Mouse (Mus musculus): ENCODE data around the gene Bri3. TPM values are rescaled to one million over a fixed set of nuclear protein-coding genes. Genes with fewer than 3 reads are reported as not detected.
"Not testable (repeated sequence)": the region's sequence is repeated elsewhere in the genome, so short reads cannot be mapped to it uniquely, and the experiment has no call there.

The Bri3 gene
- total RNA-seq, 2 experiments from 2014 or later, result 73.7 to 74.0 TPM

GRCm38 (mm10) chr5:144356776-144357455, 112.7 kb downstream of the Bri3 start:
- no peak for DNase-seq (ENCODE audit: low spot score in 2 of 2)

- DNase-seq (ENCODE audit: low spot score in 2 of 2), result no peak
Measured at GRCm38 (mm10) chr5:144357551-144357880, 113.3 kb downstream of the Bri3 start.

GRCm38 (mm10) chr5:144357881-144358591, 113.8 kb downstream of the Bri3 start, which contains the start of gene Baiap2l1:
Gene Baiap2l1 (minus strand): TSS chr5:144358112.
- peak in 1 of 2 experiments; percentile 21 for DNase-seq (ENCODE audit: low spot score in 2 of 2)

GRCm38 (mm10) chr5:144358592-144358917, 114.3 kb downstream of the Bri3 start:
- DNase-seq (ENCODE audit: low spot score in 2 of 2), result no peak

- DNase-seq (ENCODE audit: low spot score in 2 of 2), result no peak
Measured at GRCm38 (mm10) chr5:144359886-144360285, 115.6 kb downstream of the Bri3 start.

- DNase-seq (ENCODE audit: low spot score in 2 of 2), result no peak
Measured at GRCm38 (mm10) chr5:144360346-144360745, 116.1 kb downstream of the Bri3 start.

GRCm38 (mm10) chr5:144364680-144365357, 120.6 kb downstream of the Bri3 start:
- DNase-seq (ENCODE audit: low spot score in 2 of 2), result no peak

- not testable (repeated sequence) for DNase-seq (ENCODE audit: low spot score in 2 of 2)
Measured at GRCm38 (mm10) chr5:144366551-144366950, 122.3 kb downstream of the Bri3 start.

- DNase-seq (ENCODE audit: low spot score in 2 of 2), result no peak
Measured at GRCm38 (mm10) chr5:144368661-144369205, 124.5 kb downstream of the Bri3 start.

GRCm38 (mm10) chr5:144370986-144371385, 126.7 kb downstream of the Bri3 start:
- no peak for DNase-seq (ENCODE audit: low spot score in 2 of 2)

GRCm38 (mm10) chr5:144372177-144372576, 127.9 kb downstream of the Bri3 start:
- no peak for DNase-seq (ENCODE audit: low spot score in 2 of 2)

- peak in 1 of 2 experiments; percentile 7 for DNase-seq (ENCODE audit: low spot score in 2 of 2)
Measured at GRCm38 (mm10) chr5:144372885-144373284, 128.6 kb downstream of the Bri3 start.

GRCm38 (mm10) chr5:144379431-144379830, 135.2 kb downstream of the Bri3 start:
- no peak for DNase-seq (ENCODE audit: low spot score in 2 of 2)

GRCm38 (mm10) chr5:144380689-144381088, 136.5 kb downstream of the Bri3 start:
- no peak for DNase-seq (ENCODE audit: low spot score in 2 of 2)

- DNase-seq (ENCODE audit: low spot score in 2 of 2), result no peak
Measured at GRCm38 (mm10) chr5:144381782-144382181, 137.5 kb downstream of the Bri3 start.

- no peak for DNase-seq (ENCODE audit: low spot score in 2 of 2)
Measured at GRCm38 (mm10) chr5:144383936-144384335, 139.7 kb downstream of the Bri3 start.

- DNase-seq (ENCODE audit: low spot score in 2 of 2), result peak; percentile 37 to 78
Measured at GRCm38 (mm10) chr5:144387851-144388250, 143.6 kb downstream of the Bri3 start.

GRCm38 (mm10) chr5:144394142-144394541, 149.9 kb downstream of the Bri3 start:
- no peak for DNase-seq (ENCODE audit: low spot score in 2 of 2)

GRCm38 (mm10) chr5:144397566-144397965, 153.3 kb downstream of the Bri3 start:
- DNase-seq (ENCODE audit: low spot score in 2 of 2), result no peak

GRCm38 (mm10) chr5:144400821-144401220, 156.6 kb downstream of the Bri3 start:
- DNase-seq (ENCODE audit: low spot score in 2 of 2), result no peak

- DNase-seq (ENCODE audit: low spot score in 2 of 2), result no peak
Measured at GRCm38 (mm10) chr5:144406256-144406655, 162.0 kb downstream of the Bri3 start.

- DNase-seq (ENCODE audit: low spot score in 2 of 2), result peak; percentile 39 to 71
Measured at GRCm38 (mm10) chr5:144410666-144411065, 166.4 kb downstream of the Bri3 start.
